Mouse (Mus musculus) heart, adult 8-10 months (tissue): Measurements from ENCODE around the gene Psap. TPM values are rescaled to one million over a fixed set of nuclear protein-coding genes. Genes with fewer than 3 reads are reported as not detected.

Experiments
- DNase-seq: peaks from one replicate; pipeline ENCODE4 v3.0.0; 2022; ENCODE audit warnings: low spot score
- total RNA-seq, 4 experiments: library from RNA; stranded (reverse); gene quantifications; 2 replicates each; pipeline ENCODE4 v1.2.4; 2022

Gene Psap
- total RNA-seq, 4 experiments from 2014 or later, result 1,268 to 1,360 (median 1,315) TPM

GRCm38 (mm10) chr10:60263351-60263750 lies 14.1 kb upstream of the Psap start:
- DNase-seq, result no peak

DNA sequence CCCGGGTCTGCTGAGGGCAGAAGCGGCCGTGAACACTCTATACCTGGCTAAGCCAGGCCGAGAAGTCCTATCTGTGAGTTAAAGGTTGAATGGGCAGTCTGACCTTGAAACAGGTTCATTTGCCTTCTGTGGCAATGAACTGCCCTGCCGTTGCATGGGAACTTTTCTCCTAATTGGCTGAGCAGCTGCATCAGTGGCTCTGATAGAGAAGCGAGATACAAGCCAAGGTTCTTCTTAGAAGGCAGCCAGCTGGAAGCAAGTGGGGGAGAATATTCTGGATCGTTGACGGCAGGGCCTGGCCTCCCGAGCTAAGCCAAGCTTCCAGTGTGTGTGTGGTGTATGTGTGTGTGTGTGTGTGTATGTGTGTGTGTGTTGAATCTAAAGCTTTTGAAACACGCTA lies 12.2 kb upstream of the Psap start:
- no peak for DNase-seq

- no peak for DNase-seq
These were observed 10.5 kb upstream of the Psap start for GRCm38 (mm10) chr10:60266842-60267401.

- no peak for DNase-seq
These were observed 8.7 kb upstream of the Psap start for GRCm38 (mm10) chr10:60268738-60269137.

- no peak for DNase-seq
These were observed 8.0 kb upstream of the Psap start for GRCm38 (mm10) chr10:60269141-60270064.

DNA sequence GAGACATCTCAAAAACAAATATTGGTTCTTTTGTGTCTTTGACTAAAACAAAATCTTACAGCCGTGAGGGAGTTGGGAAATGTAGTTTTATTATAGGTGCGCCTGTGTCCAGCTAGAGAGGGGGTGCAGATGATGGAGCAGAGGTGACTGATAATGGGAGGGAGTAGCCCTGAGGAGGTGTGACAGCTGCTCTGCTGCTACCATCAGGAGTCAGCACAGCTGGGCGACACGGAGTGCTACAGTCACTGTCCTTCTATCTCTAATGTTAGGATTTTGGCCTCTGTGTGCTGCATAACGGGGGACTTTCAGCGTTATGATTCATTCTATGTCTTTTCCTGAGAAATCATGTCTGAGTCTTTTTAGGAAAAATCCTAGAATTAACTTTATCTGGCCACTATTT lies 6.4 kb upstream of the Psap start:
- DNase-seq, result no peak

DNA sequence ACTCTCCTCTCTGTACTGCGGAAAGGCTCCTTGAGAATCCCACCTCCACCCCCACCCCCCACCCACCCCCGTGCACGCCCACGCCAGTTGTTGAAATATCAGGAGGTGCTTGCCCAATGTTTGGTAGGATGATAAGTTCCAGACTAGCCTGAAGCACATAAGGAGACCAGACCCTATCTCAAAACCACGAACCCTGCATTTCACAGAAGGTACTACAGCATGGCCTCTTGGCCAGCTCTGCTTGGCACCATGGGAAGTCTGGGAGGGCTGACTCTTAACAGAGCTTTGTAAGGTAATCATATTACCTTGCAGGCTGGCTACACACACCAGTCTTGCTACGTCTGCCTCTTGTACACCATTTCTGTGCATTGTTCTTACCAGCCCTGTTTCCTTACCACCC lies 5.2 kb upstream of the Psap start:
- no peak for DNase-seq

GRCm38 (mm10) chr10:60273382-60273781 lies 4.0 kb upstream of the Psap start:
- no peak for DNase-seq

GRCm38 (mm10) chr10:60278006-60278399 lies 576 bp downstream of the Psap start:
- no peak for DNase-seq

DNA sequence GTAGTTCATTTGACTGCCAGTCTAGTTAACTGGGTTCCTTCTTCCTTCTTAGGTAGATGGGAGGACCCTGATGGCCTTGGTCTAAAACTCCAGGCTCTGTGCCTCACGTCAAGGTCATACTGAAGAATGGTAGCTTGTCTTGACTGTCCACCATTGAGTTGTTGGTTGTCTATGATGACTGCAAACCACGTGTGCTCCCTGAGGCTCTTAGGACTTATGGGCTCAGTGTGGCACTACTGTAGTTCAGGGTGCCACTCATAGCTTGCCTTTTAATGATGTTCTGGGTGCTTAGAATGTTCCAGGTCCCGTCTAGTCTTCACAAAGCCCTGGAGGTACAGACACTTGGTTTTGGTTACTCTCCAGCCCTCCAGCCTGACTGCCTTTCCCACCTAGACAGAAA lies 1.4 kb downstream of the Psap start:
- no peak for DNase-seq

DNA sequence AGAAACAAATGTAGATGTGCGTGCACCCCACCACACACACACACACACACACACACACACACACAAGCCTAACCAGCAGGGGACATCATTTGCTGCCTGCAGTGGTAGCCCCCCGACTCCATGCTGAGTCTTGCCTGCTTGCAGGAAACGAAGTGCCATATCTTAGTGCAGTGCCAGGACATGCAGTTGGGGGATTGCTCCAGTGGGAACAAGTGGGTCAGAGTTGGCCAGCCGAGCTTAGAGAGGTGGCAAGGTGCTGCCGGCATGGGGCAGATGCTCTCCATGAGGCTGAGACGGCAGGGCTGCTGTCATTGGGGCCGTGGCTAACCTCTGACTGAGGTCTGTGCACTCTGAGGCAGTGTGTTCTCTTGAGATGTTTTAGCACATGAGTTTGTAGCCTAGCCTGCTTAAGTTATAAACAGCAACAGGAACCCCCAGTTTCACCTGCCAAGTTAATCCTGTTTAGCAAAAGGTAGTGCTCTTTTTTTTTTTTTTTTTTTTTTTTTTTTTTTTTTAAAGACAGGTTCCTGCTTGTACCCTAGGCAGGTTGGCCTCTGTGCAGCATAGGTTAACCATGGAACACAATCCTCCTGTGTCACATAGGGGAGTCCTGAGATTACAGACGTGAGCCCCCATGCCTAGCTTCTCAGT lies 2.0 kb downstream of the Psap start:
- DNase-seq, result no peak

- DNase-seq, result peak; percentile 70
These were observed 2.5 kb downstream of the Psap start for GRCm38 (mm10) chr10:60279941-60280301.

GRCm38 (mm10) chr10:60280353-60280752 lies 2.9 kb downstream of the Psap start:
- no peak for DNase-seq

DNA sequence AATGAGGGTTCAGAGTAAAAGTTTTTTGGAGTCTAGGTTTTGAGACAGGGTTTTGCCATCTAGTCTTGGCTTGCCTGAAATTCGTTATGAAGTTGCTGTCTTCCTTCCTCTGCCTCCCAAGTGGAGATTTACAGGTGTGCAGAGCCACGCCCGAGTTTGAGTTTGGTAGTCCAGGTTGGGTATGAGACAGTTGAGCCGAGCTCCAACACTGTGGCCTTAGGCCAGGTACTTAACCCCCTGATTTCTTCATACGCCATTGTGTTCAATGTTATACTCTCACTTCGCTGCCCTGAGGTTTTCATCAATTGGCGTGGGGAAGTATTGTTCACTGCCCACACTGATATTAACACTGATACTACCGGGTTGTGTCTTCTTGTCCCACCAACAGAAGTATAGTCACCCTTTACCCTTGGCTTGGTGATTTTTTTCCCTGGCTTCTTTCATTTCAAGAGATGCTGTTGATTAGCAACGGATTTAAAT lies 4.2 kb downstream of the Psap start:
- no peak for DNase-seq

DNA sequence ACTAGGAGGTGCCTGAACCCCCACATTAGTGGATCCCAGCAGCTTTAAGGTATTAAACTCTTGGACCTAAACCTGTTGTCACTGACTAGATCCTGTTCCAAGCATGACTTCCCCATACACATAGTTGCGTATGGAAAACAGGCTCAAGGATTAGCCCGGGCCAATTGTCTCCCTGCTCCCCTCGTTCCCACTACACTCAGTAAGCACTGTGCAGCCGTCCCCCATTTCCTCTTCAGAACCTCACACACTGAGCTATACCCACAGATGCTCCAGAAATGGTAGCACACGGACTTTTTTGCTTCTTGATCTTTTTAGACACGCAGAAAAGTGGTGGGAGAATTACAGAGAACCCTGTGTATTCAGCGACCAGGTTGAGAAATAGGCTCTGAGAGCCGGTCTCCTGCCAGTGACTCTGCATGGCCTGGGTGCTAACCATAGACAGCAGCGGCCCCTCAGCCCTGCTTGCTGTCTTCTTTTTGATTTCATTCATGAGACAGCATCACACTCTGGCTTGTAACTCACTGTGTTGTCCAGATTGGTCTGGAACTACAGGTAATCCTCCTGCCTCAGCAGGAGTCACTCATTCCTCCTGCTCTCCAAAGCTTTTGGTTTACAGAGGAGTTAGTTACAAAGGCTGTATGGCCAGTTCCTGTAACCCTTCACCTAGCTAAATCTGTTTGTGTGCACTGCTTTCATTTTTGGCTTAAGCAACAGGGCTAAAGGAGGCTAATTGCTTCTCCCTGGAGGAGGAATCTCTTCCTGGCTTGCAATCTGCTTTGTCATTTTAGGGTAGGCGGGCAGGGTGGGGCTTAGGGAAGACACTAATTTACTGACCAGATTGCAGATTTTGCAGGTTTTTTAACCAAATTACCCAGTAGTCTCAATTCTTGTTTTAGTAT lies 4.9 kb downstream of the Psap start:
- peak; percentile 82 for DNase-seq

DNA sequence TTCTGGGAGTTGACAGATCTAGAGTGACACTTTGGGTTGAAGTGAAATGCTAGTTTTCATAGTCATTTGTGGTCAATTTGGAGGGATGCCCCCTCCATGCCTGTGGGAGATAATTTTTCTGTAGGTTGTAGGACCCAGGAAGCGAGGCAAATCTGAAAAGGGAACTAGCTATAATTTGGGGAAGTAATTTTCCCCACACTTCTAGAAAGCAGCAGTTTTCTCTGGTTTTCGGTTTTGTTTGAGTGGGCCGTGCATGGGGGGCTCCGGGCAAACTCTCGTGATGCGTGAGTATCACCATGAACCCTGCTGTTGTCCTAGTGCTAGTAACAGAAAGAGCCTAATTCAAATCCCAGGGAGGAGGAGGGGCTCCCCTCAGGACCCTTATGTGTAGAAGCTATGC lies 6.8 kb downstream of the Psap start:
- DNase-seq, result no peak

DNA sequence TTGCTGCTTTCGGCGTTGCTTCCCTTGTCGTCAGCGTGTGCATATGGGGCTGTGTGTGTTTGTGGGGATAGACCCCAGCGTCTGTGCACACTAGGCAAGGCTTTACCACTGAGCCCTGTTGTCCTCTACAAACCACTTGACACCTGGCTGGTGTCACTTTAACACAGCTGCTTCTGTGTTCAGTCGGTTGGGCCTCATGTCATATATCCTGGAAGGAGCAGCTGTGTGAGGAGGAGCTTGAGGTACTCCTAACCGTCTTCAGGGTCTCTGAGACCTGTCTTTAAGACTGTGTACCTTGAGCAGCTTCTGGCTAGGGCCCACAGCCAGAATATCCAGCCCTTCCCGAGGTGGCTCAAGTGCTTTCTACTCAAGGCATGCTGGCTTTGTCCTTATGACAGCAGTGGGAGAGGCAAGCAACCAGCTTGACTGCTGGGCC lies 7.3 kb downstream of the Psap start:
- no peak for DNase-seq

DNA sequence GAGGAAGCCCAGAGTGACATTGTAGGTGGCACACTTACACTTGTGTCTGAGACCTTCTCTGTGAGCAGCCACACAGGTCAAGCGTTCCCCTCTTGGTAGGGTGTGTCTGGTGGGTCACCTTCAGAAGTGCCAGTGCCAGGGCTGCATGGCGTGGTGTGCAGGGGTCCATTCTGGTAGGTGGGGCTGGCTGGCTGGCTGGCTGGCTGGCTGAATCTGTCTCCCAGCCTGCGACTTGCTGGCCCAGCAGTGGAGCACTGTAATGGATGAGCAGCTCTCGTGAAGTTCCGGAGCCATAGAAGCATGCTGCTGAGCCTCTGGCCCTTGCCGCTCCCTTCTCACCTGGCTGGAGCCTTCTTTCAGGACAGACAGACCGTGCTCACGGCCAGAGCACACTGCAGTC lies 7.8 kb downstream of the Psap start:
- DNase-seq, result no peak

DNA sequence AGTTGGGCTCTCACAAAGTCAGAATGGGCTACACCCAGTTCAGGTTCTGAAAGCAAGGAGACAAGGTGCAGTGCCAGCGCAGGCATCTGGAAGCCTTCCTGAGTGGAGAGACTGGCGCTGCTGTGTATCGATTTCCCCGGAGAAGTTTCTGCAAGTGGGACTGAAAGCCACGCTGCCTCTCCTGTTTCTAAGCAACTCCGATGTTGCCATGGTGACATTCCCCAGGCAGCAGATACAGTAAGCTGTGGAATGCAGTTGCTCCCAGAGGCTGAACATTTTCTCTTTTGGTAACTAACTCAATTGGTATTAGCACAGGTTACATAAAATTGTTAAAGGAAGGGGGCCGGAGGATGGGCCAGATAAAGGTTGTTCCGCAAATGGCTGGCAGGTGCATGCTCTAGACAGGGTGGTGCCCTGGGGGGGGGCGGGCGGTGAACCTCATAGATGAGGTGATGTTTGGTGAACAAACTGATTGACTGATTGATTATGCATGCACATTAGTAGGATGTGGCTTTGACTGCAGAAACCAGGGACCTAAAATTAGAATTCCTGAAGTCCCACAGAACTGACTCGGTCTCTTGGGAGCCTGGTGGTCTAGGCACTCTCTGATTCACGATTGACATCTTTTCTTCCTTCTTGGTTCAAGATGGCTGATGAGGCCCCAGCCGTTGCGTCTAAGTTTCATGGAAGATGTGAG lies 8.4 kb downstream of the Psap start:
- DNase-seq, result no peak

DNA sequence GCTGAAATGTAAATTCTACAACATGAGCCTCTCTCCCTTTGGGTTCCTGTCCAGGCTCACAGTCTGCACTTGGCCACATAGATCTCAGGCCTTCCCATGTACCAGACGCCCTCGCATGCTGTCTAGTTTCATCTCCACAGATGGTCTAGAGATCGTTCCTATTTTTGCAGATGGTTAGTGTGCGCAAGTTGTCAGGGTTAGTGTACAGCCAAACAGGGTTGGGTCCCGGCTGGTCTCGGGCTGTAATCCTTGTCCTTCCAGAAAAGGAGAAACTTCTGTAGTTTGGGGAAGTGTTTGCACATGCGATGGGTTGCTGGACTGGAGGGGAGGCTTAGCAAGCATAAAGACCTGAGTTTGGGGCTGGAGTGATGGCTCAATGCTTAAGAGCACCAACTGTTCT lies 9.1 kb downstream of the Psap start:
- DNase-seq, result no peak

DNA sequence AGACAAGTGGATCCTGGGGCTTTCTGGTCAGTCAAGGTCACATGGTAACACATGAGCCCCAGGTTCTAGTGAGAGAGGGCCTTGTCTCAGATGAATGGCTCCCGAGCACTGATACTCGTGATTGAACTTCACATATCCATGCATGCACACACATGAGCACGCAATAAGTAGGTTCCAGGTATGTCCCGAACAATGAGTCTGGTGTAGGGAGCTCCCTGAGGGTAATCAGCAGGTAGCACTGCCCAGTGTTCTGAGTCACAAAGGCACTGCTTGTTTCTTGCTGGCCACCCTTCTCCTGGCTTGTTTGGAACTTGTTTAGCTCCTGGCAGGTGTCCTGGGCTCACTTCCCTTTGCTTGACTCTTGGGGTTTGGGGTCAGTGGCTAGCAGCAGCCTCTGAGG lies 9.7 kb downstream of the Psap start:
- DNase-seq, result no peak
